ENCODE assay signal across 16 mouse cellular contexts in genomic region chr4:148429121-148429520, GRCm38 (mm10). TPM values are rescaled to one million over a fixed set of nuclear protein-coding genes. Genes with fewer than 3 reads are reported as not detected.
DNase-seq lines count a peak whose midpoint lies in the region; ATAC-seq lines count a peak whose summit lies in the region.
"Had no signal": no experiment of that assay in that cellular context is flagged by ENCODE, and none has a peak within 500 bp of the region (broad histone marks: within the 10 kb centered on the region; RNA-seq: fewer than 3 reads in every experiment).

No protein-coding gene starts in this region.

- H3K4me2 ChIP-seq in hindbrain, embryonic 11.5 days (replicated peaks; ENCODE audit: low read depth, low read length), result no peak overlapping the region
- H3K4me2 ChIP-seq in midbrain, embryonic 11.5 days, result no peak overlapping the region
- no peak overlapping the region for H3K4me2 ChIP-seq in midbrain, embryonic 16.5 days (ENCODE audit: low read length)
- H3K4me2 ChIP-seq: embryonic facial prominence, embryonic 13.5 days; forebrain, embryonic 12.5 days; heart, embryonic 13.5 days; hindbrain, embryonic 15.5 days had no signal

- H3K9me3 ChIP-seq in hindbrain, embryonic 10.5 days, result no peaks in the 10 kb centered on the region
- no peaks in the 10 kb centered on the region for H3K9me3 ChIP-seq in hindbrain, embryonic 11.5 days (ENCODE audit: control insufficient read depth, low read length)
- H3K9me3 ChIP-seq in midbrain, embryonic 11.5 days (ENCODE audit: control insufficient read depth, low read length), result no peaks in the 10 kb centered on the region
- H3K9me3 ChIP-seq in midbrain, embryonic 16.5 days (replicated peaks; ENCODE audit: control insufficient read depth, low read length, poor library complexity, severe bottlenecking), result no peaks in the 10 kb centered on the region
- H3K9me3 ChIP-seq: embryonic facial prominence, embryonic 13.5 days; forebrain, embryonic 12.5 days; heart, embryonic 13.5 days; hindbrain, embryonic 15.5 days had no signal

- peak; percentile 51 for DNase-seq in adrenal gland, adult 2 months
- no peak for DNase-seq in adrenal gland, postnatal 25 days
- no peak for DNase-seq in hindbrain, embryonic 10.5 days (ENCODE audit: low spot score)
- no peak for DNase-seq in hindbrain, embryonic 11.5 days (ENCODE audit: low spot score)
- peak; percentile 56 for DNase-seq in midbrain, embryonic 11.5 days (ENCODE audit: low spot score, missing footprints)
- peak; percentile 16 for DNase-seq in ZHBTc4 (ENCODE audit: low read depth, low spot score)
- no peak for DNase-seq in gastrocnemius, postnatal 14 days
- DNase-seq: heart, adult 11 months; kidney, adult 11 months had no signal

- no peak overlapping the region for H3K4me3 ChIP-seq in hindbrain, embryonic 10.5 days
- H3K4me3 ChIP-seq in hindbrain, embryonic 11.5 days (ENCODE audit: low read depth, low read length), result no peak overlapping the region
- H3K4me3 ChIP-seq in midbrain, embryonic 11.5 days (ENCODE audit: low read depth, low read length), result no peak overlapping the region
- no peak overlapping the region for H3K4me3 ChIP-seq in midbrain, embryonic 16.5 days (ENCODE audit: low read depth, low read length)
- H3K4me3 ChIP-seq: embryonic facial prominence, embryonic 13.5 days; forebrain, embryonic 12.5 days; gastrocnemius, adult 2 months; heart, embryonic 13.5 days; hindbrain, embryonic 15.5 days had no signal

- no peak overlapping the region for H3K9ac ChIP-seq in hindbrain, embryonic 11.5 days (ENCODE audit: low read depth, low read length)
- no peak overlapping the region for H3K9ac ChIP-seq in midbrain, embryonic 11.5 days (ENCODE audit: low read length)
- H3K9ac ChIP-seq in midbrain, embryonic 16.5 days (ENCODE audit: low read depth, low read length), result no peak overlapping the region
- H3K9ac ChIP-seq: embryonic facial prominence, embryonic 13.5 days; forebrain, embryonic 12.5 days; heart, embryonic 13.5 days; hindbrain, embryonic 15.5 days had no signal

- peaks cover 37% of the 10 kb centered on the region for H3K4me1 ChIP-seq in hindbrain, embryonic 10.5 days (replicated peaks)
- 0 out of 2 replicates have a peak, but pooled peaks cover 2% of the 10 kb centered on the region for H3K4me1 ChIP-seq in hindbrain, embryonic 11.5 days (replicated peaks; ENCODE audit: control insufficient read depth, insufficient read depth, low read length)
- peaks cover 3% of the 10 kb centered on the region; the same call in 1 of the 2 replicates for H3K4me1 ChIP-seq in midbrain, embryonic 11.5 days (ENCODE audit: control insufficient read depth, insufficient read depth, low read length)
- H3K4me1 ChIP-seq in midbrain, embryonic 16.5 days (ENCODE audit: control insufficient read depth, insufficient read depth, low read length), result peaks cover 10% of the 10 kb centered on the region

- no peak for ATAC-seq in hindbrain, embryonic 11.5 days (ENCODE audit: low FRiP score)
- ATAC-seq in midbrain, embryonic 11.5 days (ENCODE audit: low FRiP score), result no peak
- ATAC-seq in midbrain, embryonic 16.5 days, result no peak
- ATAC-seq: activated CD4-positive, CD25-positive, alpha-beta regulatory T cell, adult 4 months had no signal

- peaks cover 12% of the 10 kb centered on the region for H3K36me3 ChIP-seq in hindbrain, embryonic 10.5 days
- no peaks in the 10 kb centered on the region for H3K36me3 ChIP-seq in hindbrain, embryonic 11.5 days (ENCODE audit: control insufficient read depth, insufficient read depth, low read length)
- no peaks in the 10 kb centered on the region for H3K36me3 ChIP-seq in midbrain, embryonic 11.5 days (ENCODE audit: control insufficient read depth, insufficient read depth, low read length)
- no peaks in the 10 kb centered on the region for H3K36me3 ChIP-seq in midbrain, embryonic 16.5 days (ENCODE audit: control insufficient read depth, insufficient read depth, low read length)
- H3K36me3 ChIP-seq: forebrain, embryonic 12.5 days; hindbrain, embryonic 15.5 days had no signal

- intact Hi-C loops in gastrocnemius, postnatal 14 days (cut with DNase I; ENCODE audit: low total_unique reads), result loop anchor here (2.0 to 10.0 kb wide), 2 partner anchors 144 to 258 kb away; partner anchors contain the start of gene Disp3

- 88% methylated on average over 11 of the region's 11 CpGs for WGBS in hindbrain, embryonic 10.5 days
- 88% methylated on average over 11 of the region's 11 CpGs for WGBS in hindbrain, embryonic 11.5 days
- 85% methylated on average over 11 of the region's 11 CpGs for WGBS in midbrain, embryonic 11.5 days
- 74% methylated on average over 11 of the region's 11 CpGs for WGBS in midbrain, embryonic 16.5 days

- H3K27ac ChIP-seq in hindbrain, embryonic 10.5 days, result peak overlapping the region; percentile 50
- H3K27ac ChIP-seq in hindbrain, embryonic 11.5 days (ENCODE audit: low read depth, low read length), result no peak overlapping the region
- H3K27ac ChIP-seq in midbrain, embryonic 11.5 days (ENCODE audit: low read depth, low read length), result no peak overlapping the region
- H3K27ac ChIP-seq in midbrain, embryonic 16.5 days (ENCODE audit: low read length), result no peak overlapping the region; the same call in 1 of the 2 replicates
- H3K27ac ChIP-seq: embryonic facial prominence, embryonic 13.5 days; forebrain, embryonic 12.5 days; gastrocnemius, adult 2 months; heart, embryonic 13.5 days; hindbrain, embryonic 15.5 days had no signal

- 0 out of 2 replicates have a peak, but pooled peaks cover 3% of the 10 kb centered on the region for H3K27me3 ChIP-seq in hindbrain, embryonic 10.5 days (ENCODE audit: insufficient read depth, poor library complexity, severe bottlenecking)
- H3K27me3 ChIP-seq in hindbrain, embryonic 11.5 days (ENCODE audit: control insufficient read depth, insufficient read depth, low read length), result no peaks in the 10 kb centered on the region
- H3K27me3 ChIP-seq in midbrain, embryonic 11.5 days (ENCODE audit: control insufficient read depth, insufficient read depth, low read length), result no peaks in the 10 kb centered on the region
- no peaks in the 10 kb centered on the region for H3K27me3 ChIP-seq in midbrain, embryonic 16.5 days (ENCODE audit: control insufficient read depth, insufficient read depth, low read depth, low read length)
- H3K27me3 ChIP-seq: embryonic facial prominence, embryonic 13.5 days; forebrain, embryonic 12.5 days; heart, embryonic 13.5 days; hindbrain, embryonic 15.5 days had no signal

RNA-seq across cellular contexts. Expression of gene Ubiad1, which starts 15.4 kb away (rescaled TPM):
- 10 to 100 TPM; 16.0 to 22.3 TPM for total RNA-seq in adrenal gland, adult 2 months (2021)
- polyA plus RNA-seq in adrenal gland, adult 2 months (2012; rRNA removed), result 25.4 and 30.2 TPM in 2 replicates
- 20.9 and 21.5 TPM in 2 replicates for total RNA-seq in adrenal gland, postnatal 25 days (2021)
- polyA plus RNA-seq in hindbrain, embryonic 10.5 days (2016; fragmentation: Nextera tagmentation; extraction: Ambion mirVana), result 25.0 and 25.8 TPM in 2 replicates
- 14.4 and 14.6 TPM in 2 replicates for polyA plus RNA-seq in hindbrain, embryonic 11.5 days (2014; fragmentation: Nextera tagmentation; extraction: Ambion mirVana)
- polyA plus RNA-seq in midbrain, embryonic 11.5 days (2014; fragmentation: Nextera tagmentation; extraction: Ambion mirVana), result 15.5 and 15.8 TPM in 2 replicates
- 19.8 and 20.5 TPM in 2 replicates for polyA plus RNA-seq in midbrain, embryonic 16.5 days (2015; fragmentation: Nextera tagmentation; extraction: Ambion mirVana)
- total RNA-seq in gastrocnemius, postnatal 14 days (2021), result 10 to 100 TPM in 1 of 2 experiments, 1 to 10 TPM in 1; 8.4 to 10.1 TPM

RNA-seq across cellular contexts. Expression of gene Mtor, which starts 19.3 kb away (rescaled TPM):
- 10 to 100 TPM; 62.2 to 72.7 TPM for total RNA-seq in adrenal gland, adult 2 months (2021)
- 26.7 and 35.7 TPM in 2 replicates for polyA plus RNA-seq in adrenal gland, adult 2 months (2012; rRNA removed)
- 61.0 and 81.2 TPM in 2 replicates for total RNA-seq in adrenal gland, postnatal 25 days (2021)
- polyA plus RNA-seq in hindbrain, embryonic 10.5 days (2016; fragmentation: Nextera tagmentation; extraction: Ambion mirVana), result 25.1 and 25.3 TPM in 2 replicates
- polyA plus RNA-seq in hindbrain, embryonic 11.5 days (2014; fragmentation: Nextera tagmentation; extraction: Ambion mirVana), result 28.0 and 33.0 TPM in 2 replicates
- polyA plus RNA-seq in midbrain, embryonic 11.5 days (2014; fragmentation: Nextera tagmentation; extraction: Ambion mirVana), result 30.5 and 30.9 TPM in 2 replicates
- 23.0 and 24.4 TPM in 2 replicates for polyA plus RNA-seq in midbrain, embryonic 16.5 days (2015; fragmentation: Nextera tagmentation; extraction: Ambion mirVana)
- 10 to 100 TPM; 27.5 to 31.4 TPM for total RNA-seq in gastrocnemius, postnatal 14 days (2021)

Comparison
In these comparisons a context has a peak if more than half of its experiments do, and no peak if none do; other contexts are left out.
1. DNase-seq: peak in adrenal gland, adult 2 months (single experiment), midbrain, embryonic 11.5 days (single experiment) and ZHBTc4 (single experiment); none in adrenal gland, postnatal 25 days (single experiment), hindbrain, embryonic 10.5 days (single experiment), hindbrain, embryonic 11.5 days (single experiment) and gastrocnemius, postnatal 14 days (single experiment).